Mouse (Mus musculus) adrenal gland, postnatal 4 days (tissue): ENCODE measurements around the gene Fam196b. TPM values are rescaled to one million over a fixed set of nuclear protein-coding genes. Genes with fewer than 3 reads are reported as not detected.

Experiments
- DNase-seq, 2 experiments: peaks; one replicate each; pipeline ENCODE4 v3.0.0; 2021 to 2022; ENCODE audit warnings: low spot score in 2 of 2, mixed read lengths in 2 of 2
- total RNA-seq, 2 experiments: library from RNA; stranded (reverse); gene quantifications; 2 replicates each; pipeline ENCODE4 v1.2.3; 2021

The Fam196b gene
- total RNA-seq, 2 experiments from 2014 or later: 0.11 to 0.14 TPM

GRCm38 (mm10) chr11:34401343-34401742, 86.7 kb downstream of the Fam196b start:
- no peak for DNase-seq

GRCm38 (mm10) chr11:34405311-34405710, 90.7 kb downstream of the Fam196b start:
- DNase-seq: no peak

GRCm38 (mm10) chr11:34406309-34406708, 91.7 kb downstream of the Fam196b start:
- no peak for DNase-seq

- no peak for DNase-seq
Measured at GRCm38 (mm10) chr11:34406850-34407249, 92.2 kb downstream of the Fam196b start.

- no peak for DNase-seq
Measured at GRCm38 (mm10) chr11:34415884-34416618, 101.4 kb downstream of the Fam196b start.

- no peak for DNase-seq
Measured at GRCm38 (mm10) chr11:34416619-34416979, 102.0 kb downstream of the Fam196b start.

- no peak for DNase-seq
Measured at GRCm38 (mm10) chr11:34421061-34421460, 106.4 kb downstream of the Fam196b start.

GRCm38 (mm10) chr11:34424546-34424945, 109.9 kb downstream of the Fam196b start:
- no peak for DNase-seq

GRCm38 (mm10) chr11:34427212-34427611, 112.6 kb downstream of the Fam196b start:
- DNase-seq: no peak

GRCm38 (mm10) chr11:34430940-34431339, 116.3 kb downstream of the Fam196b start:
- no peak for DNase-seq

GRCm38 (mm10) chr11:34431371-34431770, 116.7 kb downstream of the Fam196b start:
- no peak for DNase-seq

- no peak for DNase-seq
Measured at GRCm38 (mm10) chr11:34431978-34432377, 117.4 kb downstream of the Fam196b start.

GRCm38 (mm10) chr11:34437446-34437845, 122.8 kb downstream of the Fam196b start:
- DNase-seq: no peak

- no peak for DNase-seq
Measured at GRCm38 (mm10) chr11:34438429-34438828, 123.8 kb downstream of the Fam196b start.

- no peak for DNase-seq
Measured at GRCm38 (mm10) chr11:34447891-34448290, 133.3 kb downstream of the Fam196b start.

GRCm38 (mm10) chr11:34449944-34450343, 135.3 kb downstream of the Fam196b start:
- no peak for DNase-seq

- DNase-seq: no peak
Measured at GRCm38 (mm10) chr11:34467056-34467455, 152.4 kb downstream of the Fam196b start.

GRCm38 (mm10) chr11:34468571-34468970, 153.9 kb downstream of the Fam196b start:
- DNase-seq: no peak

GRCm38 (mm10) chr11:34469792-34470191, 155.2 kb downstream of the Fam196b start:
- no peak for DNase-seq
